Mouse (Mus musculus) ES-Bruce4 (cell line): ENCODE results near the gene Wdr6. TPM values are rescaled to one million over a fixed set of nuclear protein-coding genes. Genes with fewer than 3 reads are reported as not detected.

Experiments used
- H3K27ac ChIP-seq: 2 replicates; pipeline ENCODE4 v1.5.1; 2012; ENCODE audit warnings: low read length, inconsistent platforms; ENCODE audit not compliant: insufficient read depth
- H3K27me3 ChIP-seq: 2 replicates; pipeline ENCODE4 v1.6.1; 2012; ENCODE audit warnings: mild to moderate bottlenecking, low read length, inconsistent platforms; ENCODE audit not compliant: control insufficient read depth, poor library complexity, insufficient read depth, severe bottlenecking
- H3K36me3 ChIP-seq: 2 replicates; pipeline ENCODE4 v1.6.1; 2012; ENCODE audit warnings: inconsistent platforms, mild to moderate bottlenecking, low read length, moderate library complexity; ENCODE audit not compliant: control insufficient read depth, poor library complexity, insufficient read depth, severe bottlenecking
- H3K4me1 ChIP-seq: one replicate; pipeline ENCODE4 v1.8.1; 2011; ENCODE audit warnings: low read length; ENCODE audit not compliant: control insufficient read depth, insufficient read depth
- H3K4me3 ChIP-seq: 2 replicates; pipeline ENCODE4 v1.5.1; 2011; ENCODE audit warnings: low read depth, mild to moderate bottlenecking, low read length
- H3K9ac ChIP-seq: 2 replicates; pipeline ENCODE4 v1.6.1; 2012; ENCODE audit warnings: low read depth, mild to moderate bottlenecking, inconsistent platforms; ENCODE audit not compliant: poor library complexity, severe bottlenecking
- H3K9me3 ChIP-seq: replicated peaks from 2 replicates; pipeline ENCODE4 v1.6.1; 2012; ENCODE audit warnings: mild to moderate bottlenecking, low read length, inconsistent platforms; ENCODE audit not compliant: control insufficient read depth, poor library complexity, insufficient read depth, severe bottlenecking
- CTCF ChIP-seq: IDR thresholded peaks from one replicate; pipeline ENCODE4 v1.8.1; 2011; ENCODE audit warnings: low read depth, low read length
- EP300 ChIP-seq: IDR thresholded peaks from 2 replicates; pipeline ENCODE4 v1.6.1; 2011; ENCODE audit warnings: low read depth, low read length; ENCODE audit not compliant: insufficient read depth
- POLR2A ChIP-seq: IDR thresholded peaks from one replicate; pipeline ENCODE4 v1.8.1; 2011; ENCODE audit warnings: low read length; ENCODE audit not compliant: insufficient read depth
- polyA plus RNA-seq: library from polyadenylated mRNA; stranded (reverse); fragments of >200 nt; gene quantifications from 2 replicates; pipeline ENCODE4 v1.2.4, GENCODE M21; 2011; ENCODE audit warnings: low read depth; ENCODE audit not compliant: missing spikeins, insufficient read depth, insufficient read length

Wdr6 gene
- polyA plus RNA-seq, 1 experiment = 24.7 TPM

DNA sequence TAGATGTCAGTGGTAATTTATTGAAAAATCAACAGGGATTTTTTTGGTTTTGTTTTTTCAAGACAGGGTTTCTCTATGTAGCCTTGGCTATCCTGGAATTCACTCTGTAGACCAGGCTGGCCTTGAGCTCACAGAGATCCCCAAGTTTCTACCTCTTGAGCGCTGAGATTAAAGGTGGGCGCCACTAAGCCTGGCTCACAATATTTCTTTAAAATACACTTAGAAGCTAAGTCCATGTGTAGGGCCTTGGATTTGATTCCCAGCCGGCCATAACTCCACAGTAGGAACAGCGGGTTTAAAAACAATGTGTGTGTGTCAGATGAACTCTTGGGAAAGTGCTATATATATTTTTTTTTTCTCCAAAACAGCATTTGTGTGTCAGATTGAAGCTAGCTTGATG lies 55.2 kb downstream of the Wdr6 start:
- Histone ChIP-seq H3K27ac (no peak overlapping the region), H3K4me3 (no peak overlapping the region), H3K4me1 (no peaks in the 10 kb centered on the region), H3K9ac (no peak overlapping the region), H3K9me3 (no peaks in the 10 kb centered on the region), H3K27me3 (no peaks in the 10 kb centered on the region), H3K36me3 (peaks cover 25% of the 10 kb centered on the region)
- no peak for TF ChIP-seq EP300
- no peak for TF ChIP-seq POLR2A
- no peak for TF ChIP-seq CTCF

Other genes starting within 250 kb of the Wdr6 start
- 172 and 194 TPM in 2 replicates for gene Gpx1, start 239.8 kb downstream of the Wdr6 start, polyA plus RNA-seq
- 69.5 and 69.9 TPM in 2 replicates for gene Usp4, start 230.9 kb downstream of the Wdr6 start, polyA plus RNA-seq
- gene 1700102P08Rik, start 185.9 kb downstream of the Wdr6 start, polyA plus RNA-seq = not detected in 2 replicates
- 0.96 and 1.2 TPM in 2 replicates for gene Ccdc36, start 150.3 kb downstream of the Wdr6 start, polyA plus RNA-seq
- gene BC048562, start 142.3 kb downstream of the Wdr6 start, polyA plus RNA-seq = not detected in 2 replicates
- gene Ccdc71, start 118.2 kb downstream of the Wdr6 start, polyA plus RNA-seq = 26.4 and 31.6 TPM in 2 replicates
- 5.8 and 6.4 TPM in 2 replicates for gene Klhdc8b, start 117.2 kb downstream of the Wdr6 start, polyA plus RNA-seq
- gene Lamb2, start 99.0 kb downstream of the Wdr6 start, polyA plus RNA-seq = 27.4 and 39.0 TPM in 2 replicates
- 86.0 and 90.9 TPM in 2 replicates for gene Usp19, start 88.1 kb downstream of the Wdr6 start, polyA plus RNA-seq
- 348 and 395 TPM in 2 replicates for gene Qars, start 71.0 kb downstream of the Wdr6 start, polyA plus RNA-seq
- 139 and 145 TPM in 2 replicates for gene Qrich1, start 61.9 kb downstream of the Wdr6 start, polyA plus RNA-seq
- 387 and 445 TPM in 2 replicates for gene Impdh2, start 18.5 kb downstream of the Wdr6 start, polyA plus RNA-seq
- 24.7 and 29.7 TPM in 2 replicates for gene Ndufaf3, start 11.3 kb downstream of the Wdr6 start, polyA plus RNA-seq
- gene Dalrd3, start 8.9 kb downstream of the Wdr6 start, polyA plus RNA-seq = 32.7 and 38.9 TPM in 2 replicates
- gene P4htm, start 18.9 kb upstream of the Wdr6 start, polyA plus RNA-seq = 2.4 TPM in 2 replicates
- gene Arih2, start 70.6 kb upstream of the Wdr6 start, polyA plus RNA-seq = 131 and 133 TPM in 2 replicates
- gene Slc25a20, start 83.3 kb upstream of the Wdr6 start, polyA plus RNA-seq = 30.1 and 35.7 TPM in 2 replicates
- 58.4 and 72.2 TPM in 2 replicates for gene Prkar2a, start 110.6 kb upstream of the Wdr6 start, polyA plus RNA-seq
- 37.4 and 39.5 TPM in 2 replicates for gene Ip6k2, start 205.1 kb upstream of the Wdr6 start, polyA plus RNA-seq
- gene Nckipsd, start 229.6 kb upstream of the Wdr6 start, polyA plus RNA-seq = 10.3 and 11.8 TPM in 2 replicates
- 3.5 and 6.2 TPM in 2 replicates for gene Celsr3, start 247.6 kb upstream of the Wdr6 start, polyA plus RNA-seq